In genomic region chr9:40723311-40723772, GRCm38 (mm10) we compare ENCODE assay signal across 17 mouse cellular contexts. TPM values are rescaled to one million over a fixed set of nuclear protein-coding genes. Genes with fewer than 3 reads are reported as not detected.
A peak's percentile ranks its signal among the peaks of the same experiment; 100 is the strongest.
DNase-seq lines count a peak whose midpoint lies in the region; ATAC-seq lines count a peak whose summit lies in the region.
"Had no signal": no experiment of that assay in that cellular context is flagged by ENCODE, and none has a peak within 500 bp of the region (broad histone marks: within the 10 kb centered on the region; RNA-seq: fewer than 3 reads in every experiment).

No protein-coding gene starts in this region.

- no peaks in the 10 kb centered on the region for H3K9me3 ChIP-seq in kidney, embryonic 14.5 days (ENCODE audit: control insufficient read depth, low read length)
- H3K9me3 ChIP-seq in liver, embryonic 12.5 days (replicated peaks) = no peaks in the 10 kb centered on the region
- H3K9me3 ChIP-seq: embryonic facial prominence, embryonic 12.5 days; limb, embryonic 10.5 days; lung, embryonic 15.5 days had no signal

- H3K27ac ChIP-seq in kidney, embryonic 14.5 days (ENCODE audit: low read depth, low read length) = peak overlapping the region; percentile 74
- no peak overlapping the region for H3K27ac ChIP-seq in liver, embryonic 12.5 days
- H3K27ac ChIP-seq: embryonic facial prominence, embryonic 12.5 days; lung, embryonic 15.5 days had no signal

- no peak overlapping the region for H3K9ac ChIP-seq in kidney, embryonic 14.5 days (ENCODE audit: low read depth, low read length)
- no peak overlapping the region for H3K9ac ChIP-seq in liver, embryonic 12.5 days
- H3K9ac ChIP-seq: embryonic facial prominence, embryonic 12.5 days; lung, embryonic 15.5 days had no signal

- no peak for DNase-seq in kidney, postnatal 10 days
- DNase-seq in brain, adult 2 months (ENCODE audit: low read depth, low spot score) = peak; percentile 90
- DNase-seq in cerebellum, postnatal 10 days = peak; percentile 84 to 86
- DNase-seq in urinary bladder, adult 2 months (ENCODE audit: low spot score) = no peak
- DNase-seq: heart, adult 11 months; midbrain, embryonic 14.5 days; thymus, postnatal 25 days had no signal

- no peaks in the 10 kb centered on the region for H3K27me3 ChIP-seq in kidney, embryonic 14.5 days (ENCODE audit: control insufficient read depth, insufficient read depth, low read length)
- 0 out of 2 replicates have a peak, but pooled peaks cover 3% of the 10 kb centered on the region for H3K27me3 ChIP-seq in liver, embryonic 12.5 days (replicated peaks)
- H3K27me3 ChIP-seq: embryonic facial prominence, embryonic 12.5 days; lung, embryonic 15.5 days had no signal

- ATAC-seq in kidney, embryonic 14.5 days (ENCODE audit: low FRiP score, low TSS enrichment) = no peak
- peak; percentile 80; the same call in 1 of the 2 replicates for ATAC-seq in cerebellum, adult (ENCODE audit: insufficient number of reproducible peaks, low FRiP score, low TSS enrichment)
- no peak for ATAC-seq in liver, embryonic 12.5 days

- no peak overlapping the region for H3K4me3 ChIP-seq in kidney, embryonic 14.5 days (ENCODE audit: low read length)
- no peak overlapping the region for H3K4me3 ChIP-seq in liver, embryonic 12.5 days
- H3K4me3 ChIP-seq: embryonic facial prominence, embryonic 12.5 days; limb, embryonic 10.5 days; lung, embryonic 15.5 days had no signal

- peaks cover 26% of the 10 kb centered on the region; the same call in 1 of the 2 replicates for H3K4me1 ChIP-seq in kidney, embryonic 14.5 days (ENCODE audit: control insufficient read depth, insufficient read depth, low read length)
- H3K4me1 ChIP-seq in liver, embryonic 12.5 days = no peaks in the 10 kb centered on the region

- no peaks in the 10 kb centered on the region for H3K36me3 ChIP-seq in kidney, embryonic 14.5 days (ENCODE audit: control insufficient read depth, insufficient read depth, low read length)
- no peaks in the 10 kb centered on the region for H3K36me3 ChIP-seq in liver, embryonic 12.5 days
- H3K36me3 ChIP-seq: lung, embryonic 15.5 days had no signal

- WGBS in kidney, embryonic 14.5 days = 34% methylated on average over 2 of the region's 2 CpGs
- 50% methylated on average over 2 of the region's 2 CpGs for WGBS in liver, embryonic 12.5 days (ENCODE audit: insufficient replicate concordance)

- H3K4me2 ChIP-seq in kidney, embryonic 14.5 days (replicated peaks; ENCODE audit: low read depth, low read length) = no peak overlapping the region
- no peak overlapping the region for H3K4me2 ChIP-seq in liver, embryonic 12.5 days
- H3K4me2 ChIP-seq: embryonic facial prominence, embryonic 12.5 days; liver, embryonic 11.5 days; lung, embryonic 15.5 days had no signal

RNA-seq across cellular contexts. Expression of gene Clmp, which starts 37.6 kb away (rescaled TPM):
- polyA plus RNA-seq in kidney, embryonic 14.5 days (2014; fragmentation: Nextera tagmentation; extraction: Ambion mirVana) = 39.0 and 41.5 TPM in 2 replicates
- polyA plus RNA-seq in liver, embryonic 12.5 days (2016; fragmentation: Nextera tagmentation; extraction: Ambion mirVana) = 3.3 and 4.1 TPM in 2 replicates
- 31.0 and 51.2 TPM in 2 replicates for polyA plus RNA-seq in urinary bladder, adult 2 months (2012; rRNA removed)

RNA-seq across cellular contexts. Expression of gene Gm21915, which starts 52.9 kb away (rescaled TPM):
- not detected in 2 replicates for polyA plus RNA-seq in kidney, embryonic 14.5 days (2014; fragmentation: Nextera tagmentation; extraction: Ambion mirVana)
- not detected in 2 replicates for polyA plus RNA-seq in liver, embryonic 12.5 days (2016; fragmentation: Nextera tagmentation; extraction: Ambion mirVana)
- not detected in 2 replicates for polyA plus RNA-seq in urinary bladder, adult 2 months (2012; rRNA removed)
- polyA plus RNA-seq: embryonic facial prominence, embryonic 12.5 days; heart, embryonic 14.5 days; intestine, embryonic 14.5 days; limb, embryonic 10.5 days; liver, embryonic 11.5 days; lung, embryonic 15.5 days; midbrain, embryonic 14.5 days; testis, adult 2 months had no signal

Comparison
In these comparisons a context has a peak if more than half of its experiments do, and no peak if none do; other contexts are left out.
1. DNase-seq: peak in brain, adult 2 months (single experiment) and cerebellum, postnatal 10 days (2 of 2); none in kidney, postnatal 10 days (single experiment) and urinary bladder, adult 2 months (single experiment).